Mouse (Mus musculus) heart, postnatal 25 days (tissue): Measurements from ENCODE around the gene Afp. TPM values are rescaled to one million over a fixed set of nuclear protein-coding genes. Genes with fewer than 3 reads are reported as not detected.

Experiments
- DNase-seq: peaks from one replicate; pipeline ENCODE4 v3.0.0; 2022; ENCODE audit warnings: low spot score
- intact Hi-C: fragments of 180-260 bp; cut with DNase I; formaldehyde crosslinking; loops from one replicate; pipeline ENCODE4 v1.15.1; 2025
- total RNA-seq, 2 experiments: library from RNA; stranded (reverse); gene quantifications; 2 replicates each; pipeline ENCODE4 v1.2.3; 2021

The Afp gene
- total RNA-seq, 2 experiments from 2014 or later, result not detected

DNA sequence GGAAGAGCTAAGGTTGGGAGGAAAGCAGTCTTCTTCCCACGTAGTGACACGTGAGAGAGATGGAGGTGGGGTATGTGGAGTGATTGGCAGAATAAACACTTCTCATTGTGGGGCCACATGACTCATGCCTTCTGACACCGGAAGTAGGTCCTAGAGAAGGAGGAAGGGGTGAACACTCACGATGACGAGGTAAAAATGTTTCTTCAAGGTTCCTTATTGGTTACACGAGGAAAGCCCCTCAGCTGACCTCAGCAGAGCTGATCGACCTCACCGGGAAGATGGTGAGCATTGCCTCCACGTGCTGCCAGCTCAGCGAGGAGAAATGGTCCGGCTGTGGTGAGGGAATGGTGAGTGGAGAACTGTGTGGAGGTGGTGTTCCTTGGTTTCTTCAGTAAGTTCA, 14.2 kb downstream of the Afp start:
- intact Hi-C loops, result no loop called here
- no peak for DNase-seq

- intact Hi-C loops, result no loop called here
Observed at GRCm38 (mm10) chr5:90506507-90506906, 16.0 kb downstream of the Afp start.

DNA sequence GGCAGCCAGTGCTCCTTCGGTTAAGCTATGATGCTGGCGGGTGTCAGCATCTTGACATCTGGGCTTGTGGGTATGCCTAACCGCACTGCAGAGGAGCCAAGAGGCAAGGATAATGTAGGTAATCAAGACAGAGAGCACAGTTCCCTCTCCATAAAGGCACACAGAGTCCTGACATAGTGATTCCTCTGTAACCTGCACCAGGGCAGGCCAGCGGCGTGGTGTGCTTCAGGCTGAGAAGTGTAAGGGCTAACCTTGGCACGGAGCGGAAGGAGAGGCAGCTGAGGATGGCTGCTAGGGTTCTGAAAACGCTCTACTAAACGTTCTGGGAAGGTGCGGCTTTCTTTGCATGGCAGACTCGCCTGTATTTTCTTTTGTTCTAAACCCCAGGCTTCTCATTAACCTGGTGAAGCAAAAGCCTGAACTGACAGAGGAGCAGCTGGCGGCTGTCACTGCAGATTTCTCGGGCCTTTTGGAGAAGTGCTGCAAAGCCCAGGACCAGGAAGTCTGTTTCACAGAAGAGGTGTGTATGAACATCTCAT, 16.9 kb downstream of the Afp start:
- intact Hi-C loops, result no loop called here
- DNase-seq, result no peak

More at GRCm38 (mm10) chr5:90506507-90506906, 16.0 kb downstream of the Afp start:
- no peak for DNase-seq

DNA sequence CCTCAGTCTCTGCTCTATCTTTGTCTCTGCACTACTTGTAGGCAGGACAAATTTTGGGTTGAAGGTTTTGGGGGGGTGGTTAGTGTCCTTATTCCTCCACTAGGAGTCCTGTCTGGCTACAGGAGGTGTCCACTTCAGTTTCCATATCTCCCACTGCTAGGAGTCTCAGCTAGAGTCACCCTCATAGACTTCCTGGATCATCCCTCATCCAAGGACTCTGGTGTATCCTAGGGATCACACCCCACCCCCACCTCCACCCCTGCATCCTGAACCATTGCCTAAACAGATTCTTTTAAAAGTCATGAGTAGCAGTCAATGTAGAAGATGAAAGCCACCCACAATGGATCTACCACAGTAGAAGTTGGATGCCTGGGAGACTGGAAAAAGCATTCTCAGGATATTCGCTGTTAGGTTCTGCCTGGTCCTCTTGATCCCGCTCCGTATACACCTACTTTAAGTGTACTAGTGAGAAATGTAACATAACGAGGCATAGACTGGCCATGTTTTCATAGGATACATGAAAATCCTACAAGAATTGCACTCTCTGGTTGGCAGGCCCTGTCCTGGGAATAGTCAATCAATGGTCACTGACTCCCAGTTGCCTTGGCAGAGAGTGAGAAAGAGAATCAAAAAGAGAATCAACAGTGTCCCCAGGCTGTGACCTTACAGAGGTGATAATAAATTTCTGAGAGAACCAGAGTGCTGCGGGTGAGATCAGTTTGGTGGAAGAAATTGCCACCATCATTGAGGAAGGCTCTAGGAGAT, 19.5 kb downstream of the Afp start:
- intact Hi-C loops, result no loop called here

DNA sequence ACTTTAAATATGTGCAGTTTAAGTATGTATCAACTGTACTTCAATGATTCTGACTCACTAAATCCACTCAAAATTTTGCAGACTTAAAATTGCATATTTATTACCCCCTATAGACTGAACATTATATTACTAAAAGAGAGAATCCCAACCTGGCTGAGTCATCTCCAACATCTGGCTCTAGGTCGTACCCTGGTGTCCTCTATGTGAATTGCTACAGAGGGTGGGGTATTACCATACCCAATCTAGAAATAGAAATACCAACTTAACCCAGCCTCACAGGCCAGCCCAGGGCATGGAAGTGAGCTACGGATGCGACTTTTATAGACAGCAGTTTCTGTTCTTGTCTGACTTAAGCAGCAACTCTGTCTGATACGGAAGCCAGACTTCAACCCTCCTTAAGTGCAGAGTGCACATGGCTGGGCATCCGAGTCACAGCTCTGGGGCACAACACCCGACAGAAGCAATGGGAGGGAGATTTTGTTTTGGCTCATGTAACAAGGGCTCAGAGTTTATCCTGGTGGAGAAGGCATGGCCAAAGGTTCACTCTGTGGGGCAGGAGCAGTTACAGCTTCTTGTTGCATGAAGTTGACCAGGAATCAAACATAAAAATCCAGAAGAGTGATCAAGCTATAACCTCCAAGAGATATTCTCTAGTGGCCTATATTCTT, 21.9 kb downstream of the Afp start:
- no peak for DNase-seq
- intact Hi-C loops, result no loop called here

More for the DNA sequence above, 19.5 kb downstream of the Afp start:
- no peak for DNase-seq

GRCm38 (mm10) chr5:90515561-90515960, 25.0 kb downstream of the Afp start:
- no peak for DNase-seq
- intact Hi-C loops, result no loop called here

- intact Hi-C loops, result no loop called here
- DNase-seq, result no peak
Observed at GRCm38 (mm10) chr5:90518356-90519100, 28.0 kb downstream of the Afp start, which contains the start of gene Afm. Afm (plus strand) TSS chr5:90518932.

GRCm38 (mm10) chr5:90551191-90551590, 60.7 kb downstream of the Afp start:
- DNase-seq, result no peak
- intact Hi-C loops, result no loop called here

DNA sequence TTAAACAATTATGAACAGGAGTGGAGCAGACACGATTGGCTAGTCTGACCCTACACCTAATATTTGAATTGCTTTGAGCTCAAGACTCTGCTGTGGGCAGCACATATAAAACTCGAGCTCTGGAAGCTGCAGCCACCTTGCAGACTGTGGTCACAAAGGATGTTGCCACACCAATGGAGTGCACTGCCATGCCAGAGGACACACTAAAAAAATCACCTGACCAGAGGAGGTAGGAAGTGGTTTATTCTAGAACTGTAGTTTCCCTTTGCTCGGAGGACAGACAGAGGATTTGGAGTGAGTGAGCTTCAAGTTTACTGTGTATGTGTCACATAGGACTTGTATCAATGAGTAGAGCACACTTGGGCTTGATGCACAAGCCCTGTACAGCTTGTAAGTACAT, 65.5 kb downstream of the Afp start:
- DNase-seq, result no peak
- intact Hi-C loops, result no loop called here

Other genes with a start within 250 kb of the Afp start
- 10 to 100 TPM; 60.5 to 65.7 TPM for gene Ankrd17, start 124.2 kb upstream of the Afp start, total RNA-seq
- gene Gm9958, start 123.5 kb upstream of the Afp start, total RNA-seq, result 1 to 10 TPM in 1 of 2 experiments, under 1 TPM in 1; 0.57 to 1.1 TPM
- gene Alb, start 29.8 kb upstream of the Afp start, total RNA-seq, result not detected
- gene Afm, start 28.2 kb downstream of the Afp start, total RNA-seq, result not detected
- gene 5830473C10Rik, start 70.4 kb downstream of the Afp start, total RNA-seq, result not detected
- not detected for gene Rassf6, start 149.9 kb downstream of the Afp start, total RNA-seq